Mouse (Mus musculus): ENCODE measurements around the gene Hba-a1.

Gene Hba-a1

GRCm38 (mm10) chr11:32297866-32298531 lies 14.7 kb downstream of the Hba-a1 start:
- WGBS: 96% methylated on average over 1 of the region's 1 CpGs

- 96% methylated on average over 2 of the region's 2 CpGs for WGBS
Measured at GRCm38 (mm10) chr11:32298532-32298918, 15.2 kb downstream of the Hba-a1 start.

- WGBS: 7% methylated on average over 16 of the region's 16 CpGs
Measured at GRCm38 (mm10) chr11:32299865-32300264, 16.6 kb downstream of the Hba-a1 start, which contains the start of gene Hbq1a. Gene Hbq1a (plus strand): TSS chr11:32300069.

GRCm38 (mm10) chr11:32300279-32301267 lies 17.3 kb downstream of the Hba-a1 start:
- WGBS: 49% methylated on average over 15 of the region's 17 CpGs

GRCm38 (mm10) chr11:32301506-32301905 lies 18.2 kb downstream of the Hba-a1 start:
- 85% methylated on average over 1 of the region's 1 CpGs for WGBS

- 15% methylated on average over 2 of the region's 2 CpGs for WGBS
Measured at GRCm38 (mm10) chr11:32302824-32303419, 19.6 kb downstream of the Hba-a1 start.

GRCm38 (mm10) chr11:32303455-32303854 lies 20.1 kb downstream of the Hba-a1 start:
- WGBS: 83% methylated on average over 1 of the region's 1 CpGs

GRCm38 (mm10) chr11:32307006-32307405 lies 23.7 kb downstream of the Hba-a1 start:
- 60% methylated on average over 1 of the region's 1 CpGs for WGBS

- WGBS: 78% methylated on average over 4 of the region's 4 CpGs
Measured at GRCm38 (mm10) chr11:32309446-32309845, 26.1 kb downstream of the Hba-a1 start.

GRCm38 (mm10) chr11:32309928-32310327 lies 26.6 kb downstream of the Hba-a1 start:
- 76% methylated on average over 3 of the region's 3 CpGs for WGBS

- WGBS: 92% methylated on average over 3 of the region's 3 CpGs
Measured at GRCm38 (mm10) chr11:32316009-32316408, 32.7 kb downstream of the Hba-a1 start.

- WGBS: 79% methylated on average over 11 of the region's 11 CpGs
Measured at GRCm38 (mm10) chr11:32320507-32321195, 37.3 kb downstream of the Hba-a1 start.

GRCm38 (mm10) chr11:32321196-32321565 lies 37.9 kb downstream of the Hba-a1 start:
- WGBS: 47% methylated on average over 8 of the region's 8 CpGs

- 5% methylated on average over 15 of the region's 15 CpGs for WGBS
Measured at GRCm38 (mm10) chr11:32324609-32325008, 41.3 kb downstream of the Hba-a1 start.

- WGBS: 59% methylated on average over 6 of the region's 6 CpGs
Measured at GRCm38 (mm10) chr11:32331075-32331474, 47.8 kb downstream of the Hba-a1 start.

- 52% methylated on average over 5 of the region's 5 CpGs for WGBS
Measured at GRCm38 (mm10) chr11:32331861-32332260, 48.5 kb downstream of the Hba-a1 start.

GRCm38 (mm10) chr11:32333235-32333634 lies 49.9 kb downstream of the Hba-a1 start:
- WGBS: 44% methylated on average over 2 of the region's 2 CpGs
